Mouse (Mus musculus) megakaryocyte, embryonic 14.5 days (primary cell): ENCODE measurements around the gene Dgki.

Experiments
- FLI1 ChIP-seq: IDR thresholded peaks from 2 replicates; pipeline ENCODE4 v1.6.1; 2012; ENCODE audit warnings: low read length, inconsistent platforms, mixed read lengths
- GATA1 ChIP-seq: IDR thresholded peaks from 3 replicates; pipeline ENCODE4 v1.6.1; 2012; ENCODE audit warnings: mixed read lengths, low read length, inconsistent platforms, borderline replicate concordance

DNA sequence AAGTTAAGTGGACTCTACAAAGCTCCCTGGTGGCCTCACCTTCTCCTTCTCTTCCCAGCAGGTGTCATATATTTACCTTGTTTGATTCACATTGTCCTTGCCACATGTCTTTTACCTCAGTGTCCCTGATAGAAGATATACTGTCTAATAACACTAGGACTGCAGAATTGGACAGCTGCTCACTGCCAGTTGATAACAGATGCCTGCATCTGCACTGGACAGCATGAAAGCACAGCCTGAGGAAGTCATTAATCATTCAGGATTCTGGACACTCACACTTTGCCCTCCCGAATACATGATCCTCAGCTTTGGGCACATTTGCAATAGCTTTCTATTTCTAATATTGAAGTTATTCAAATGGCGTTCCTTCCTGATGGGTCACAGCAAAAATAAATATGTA lies 362.5 kb downstream of the Dgki start:
- no peak for TF ChIP-seq GATA1
- TF ChIP-seq FLI1, result no peak
